Mouse (Mus musculus): ENCODE data around the gene Tmem265. TPM values are rescaled to one million over a fixed set of nuclear protein-coding genes. Genes with fewer than 3 reads are reported as not detected.
A peak's percentile ranks its signal among the peaks of the same experiment; 100 is the strongest.

The Tmem265 gene
- total RNA-seq, 1 experiment from 2014 or later, result 5.9 TPM

- ATAC-seq (replicated peaks; ENCODE audit: low read depth, poor library complexity, severe bottlenecking), result peak; percentile 93
These were observed 27.1 kb downstream of the Tmem265 start, which contains the start of the genes Ccdc189 and Rnf40 for GRCm38 (mm10) chr7:127588011-127588871. Gene Ccdc189, minus strand, starts transcription at chr7:127588595. Gene Rnf40, plus strand, starts transcription at chr7:127588767.

GRCm38 (mm10) chr7:127588901-127589300 is 27.7 kb downstream of the Tmem265 start:
- no peak for ATAC-seq (replicated peaks; ENCODE audit: low read depth, poor library complexity, severe bottlenecking)

- ATAC-seq (replicated peaks; ENCODE audit: low read depth, poor library complexity, severe bottlenecking), result no peak
These were observed 28.4 kb downstream of the Tmem265 start for GRCm38 (mm10) chr7:127589637-127590036.

GRCm38 (mm10) chr7:127591108-127591507 is 29.9 kb downstream of the Tmem265 start:
- ATAC-seq (replicated peaks; ENCODE audit: low read depth, poor library complexity, severe bottlenecking), result no peak

- ATAC-seq (replicated peaks; ENCODE audit: low read depth, poor library complexity, severe bottlenecking), result no peak
These were observed 31.4 kb downstream of the Tmem265 start for GRCm38 (mm10) chr7:127592575-127592974.

GRCm38 (mm10) chr7:127596747-127597146 is 35.6 kb downstream of the Tmem265 start:
- no peak for ATAC-seq (replicated peaks; ENCODE audit: low read depth, poor library complexity, severe bottlenecking)

GRCm38 (mm10) chr7:127600612-127601011 is 39.4 kb downstream of the Tmem265 start:
- no peak for ATAC-seq (replicated peaks; ENCODE audit: low read depth, poor library complexity, severe bottlenecking)

GRCm38 (mm10) chr7:127601735-127602134 is 40.5 kb downstream of the Tmem265 start:
- no peak for ATAC-seq (replicated peaks; ENCODE audit: low read depth, poor library complexity, severe bottlenecking)

GRCm38 (mm10) chr7:127602903-127603302 is 41.7 kb downstream of the Tmem265 start:
- ATAC-seq (replicated peaks; ENCODE audit: low read depth, poor library complexity, severe bottlenecking), result no peak

- ATAC-seq (replicated peaks; ENCODE audit: low read depth, poor library complexity, severe bottlenecking), result 0 out of 2 replicates have a peak, but pooled peaks have one; percentile 19
These were observed 43.1 kb downstream of the Tmem265 start for GRCm38 (mm10) chr7:127604256-127604655.

- ATAC-seq (replicated peaks; ENCODE audit: low read depth, poor library complexity, severe bottlenecking), result no peak
These were observed 46.0 kb downstream of the Tmem265 start for GRCm38 (mm10) chr7:127607150-127607549.

- no peak for ATAC-seq (replicated peaks; ENCODE audit: low read depth, poor library complexity, severe bottlenecking)
These were observed 49.8 kb downstream of the Tmem265 start for GRCm38 (mm10) chr7:127611011-127611410.

- no peak for ATAC-seq (replicated peaks; ENCODE audit: low read depth, poor library complexity, severe bottlenecking)
These were observed 50.4 kb downstream of the Tmem265 start for GRCm38 (mm10) chr7:127611561-127611960.

GRCm38 (mm10) chr7:127613501-127613900 is 52.3 kb downstream of the Tmem265 start:
- no peak for ATAC-seq (replicated peaks; ENCODE audit: low read depth, poor library complexity, severe bottlenecking)

GRCm38 (mm10) chr7:127614091-127614490 is 52.9 kb downstream of the Tmem265 start:
- ATAC-seq (replicated peaks; ENCODE audit: low read depth, poor library complexity, severe bottlenecking), result no peak

- peak; percentile 31 for ATAC-seq (replicated peaks; ENCODE audit: low read depth, poor library complexity, severe bottlenecking)
These were observed 53.3 kb downstream of the Tmem265 start for GRCm38 (mm10) chr7:127614511-127614890.

- peak; percentile 70 for ATAC-seq (replicated peaks; ENCODE audit: low read depth, poor library complexity, severe bottlenecking)
These were observed 54.0 kb downstream of the Tmem265 start, which contains the start of gene Zfp629 for GRCm38 (mm10) chr7:127614891-127615843. Gene Zfp629, minus strand, starts transcription at chr7:127615797.

GRCm38 (mm10) chr7:127616336-127616735 is 55.1 kb downstream of the Tmem265 start:
- no peak for ATAC-seq (replicated peaks; ENCODE audit: low read depth, poor library complexity, severe bottlenecking)

All from common myeloid progenitor, adult 5-6 weeks (primary cell).